Mouse (Mus musculus): Measurements from ENCODE around the gene Ephb2. TPM values are rescaled to one million over a fixed set of nuclear protein-coding genes. Genes with fewer than 3 reads are reported as not detected.

Gene Ephb2
- total and polyA plus RNA-seq, 3 experiments = 0.08 to 0.34 (median 0.33) TPM

DNA sequence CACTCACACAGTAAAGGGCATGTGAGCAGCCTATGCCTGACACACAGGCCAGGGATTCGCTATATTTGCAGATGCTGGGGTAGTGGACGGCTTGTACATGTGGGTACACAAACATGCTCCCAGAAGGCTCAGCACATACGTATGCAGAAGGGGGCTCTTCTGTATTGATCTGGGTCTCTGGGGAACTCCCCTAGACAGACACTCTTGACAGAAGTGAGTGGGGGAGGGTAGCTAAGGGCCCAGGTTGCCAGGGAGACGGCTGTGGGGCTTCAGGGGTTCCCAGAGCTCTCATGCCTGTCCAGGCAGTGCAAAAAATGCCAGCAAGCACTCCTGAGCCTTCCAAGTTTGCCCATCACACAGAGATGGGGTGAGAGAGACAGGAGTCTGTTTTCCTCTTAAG lies 78.7 kb downstream of the Ephb2 start:
- no peak for DNase-seq (ENCODE audit: low spot score)
- no peaks in the 10 kb centered on the region for H3K36me3 ChIP-seq (replicated peaks)
- H3K4me3 ChIP-seq (ENCODE audit: low read depth, low read length) = no peak overlapping the region
- H3K27me3 ChIP-seq (ENCODE audit: insufficient read depth, low read length) = peaks cover 3% of the 10 kb centered on the region
- TF ChIP-seq TAL1 (conservative IDR thresholded peaks at IDR 0.05; ENCODE audit: low read depth, low read length) = no peak
- no peak for TF ChIP-seq POLR2AphosphoS5 (IDR thresholded peaks at IDR 0.05; ENCODE audit: insufficient replicate concordance, low read depth, low read length)
- no peak for TF ChIP-seq GATA2 (IDR thresholded peaks at IDR 0.05; ENCODE audit: borderline replicate concordance, low read depth, low read length)
- no peak for ATAC-seq (ENCODE audit: extremely low read depth, insufficient number of reproducible peaks, low FRiP score, poor library complexity, severe bottlenecking)
- no peaks in the 10 kb centered on the region for H3K9me3 ChIP-seq (replicated peaks)
- no peaks in the 10 kb centered on the region for H3K4me1 ChIP-seq (ENCODE audit: insufficient read depth, low read depth, low read length)

DNA sequence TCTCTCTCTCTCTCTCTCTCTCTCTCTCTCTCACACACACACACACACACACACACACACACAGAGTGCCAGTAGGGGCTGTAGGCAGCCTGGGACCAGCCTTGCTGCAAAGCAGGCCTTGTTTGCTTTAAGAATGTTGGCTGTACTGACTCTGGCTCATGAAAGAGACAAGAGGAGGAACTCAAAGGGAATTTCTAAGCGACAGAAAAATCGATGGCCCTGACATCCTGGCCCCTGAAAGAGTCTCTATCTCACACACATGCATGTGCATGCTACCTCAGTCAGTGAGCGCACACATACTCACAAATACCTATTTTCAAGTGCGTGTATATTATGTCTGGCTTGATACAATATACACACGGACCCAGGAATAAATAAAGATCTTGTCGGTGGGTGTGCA lies 79.3 kb downstream of the Ephb2 start:
- DNase-seq (ENCODE audit: low spot score) (no peak), ATAC-seq (ENCODE audit: extremely low read depth, insufficient number of reproducible peaks, low FRiP score, poor library complexity, severe bottlenecking) (no peak)
- Histone ChIP-seq H3K4me3 (ENCODE audit: low read depth, low read length) (no peak overlapping the region), H3K36me3 (replicated peaks) (no peaks in the 10 kb centered on the region), H3K4me1 (ENCODE audit: insufficient read depth, low read depth, low read length) (no peaks in the 10 kb centered on the region), H3K27me3 (ENCODE audit: insufficient read depth, low read length) (peaks cover 3% of the 10 kb centered on the region), H3K9me3 (replicated peaks) (no peaks in the 10 kb centered on the region)
- TF ChIP-seq CTCF (IDR thresholded peaks at IDR 0.05; ENCODE audit: low read depth, low read length) = no peak
- TF ChIP-seq GATA2 (IDR thresholded peaks at IDR 0.05; ENCODE audit: borderline replicate concordance, low read depth, low read length) = no peak

GRCm38 (mm10) chr4:136755364-136755811 lies 80.4 kb downstream of the Ephb2 start:
- no peak for ATAC-seq (ENCODE audit: extremely low read depth, insufficient number of reproducible peaks, low FRiP score, poor library complexity, severe bottlenecking)
- H3K4me1 ChIP-seq (ENCODE audit: insufficient read depth, low read depth, low read length) = no peaks in the 10 kb centered on the region
- no peaks in the 10 kb centered on the region for H3K9me3 ChIP-seq (replicated peaks)
- no peak overlapping the region for H3K4me3 ChIP-seq (ENCODE audit: low read depth, low read length)
- DNase-seq (ENCODE audit: low spot score) = no peak
- no peaks in the 10 kb centered on the region for H3K36me3 ChIP-seq (replicated peaks)
- H3K27me3 ChIP-seq (ENCODE audit: insufficient read depth, low read length) = peaks cover 3% of the 10 kb centered on the region
- TF ChIP-seq TAL1 (conservative IDR thresholded peaks at IDR 0.05; ENCODE audit: low read depth, low read length) (no peak), CTCF (IDR thresholded peaks at IDR 0.05; ENCODE audit: low read depth, low read length) (no peak), POLR2AphosphoS5 (IDR thresholded peaks at IDR 0.05; ENCODE audit: insufficient replicate concordance, low read depth, low read length) (no peak), GATA1 (IDR thresholded peaks at IDR 0.05; ENCODE audit: borderline replicate concordance, low read length) (no peak), GATA2 (IDR thresholded peaks at IDR 0.05; ENCODE audit: borderline replicate concordance, low read depth, low read length) (no peak)

DNA sequence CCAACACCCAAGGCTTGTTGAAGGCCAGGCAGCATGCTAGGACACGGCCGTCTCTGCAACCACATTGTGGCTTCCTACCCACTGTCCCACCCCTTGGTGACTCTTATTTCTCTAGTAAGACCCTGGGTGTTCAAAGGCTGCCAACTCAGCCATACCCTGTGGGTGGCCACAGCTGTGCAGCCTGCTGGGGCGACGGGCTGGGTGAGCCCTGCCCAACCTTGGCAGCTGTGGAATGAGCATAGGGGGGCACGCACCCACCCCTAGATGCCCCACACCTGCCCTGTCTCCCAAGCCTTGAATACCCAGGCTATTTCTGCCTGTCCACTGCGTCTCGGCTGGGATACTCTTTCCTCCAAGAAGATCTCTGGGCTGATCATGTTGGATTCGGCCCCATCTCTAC lies 81.5 kb downstream of the Ephb2 start:
- TF ChIP-seq TAL1 (conservative IDR thresholded peaks at IDR 0.05; ENCODE audit: low read depth, low read length) (no peak), GATA1 (IDR thresholded peaks at IDR 0.05; ENCODE audit: borderline replicate concordance, low read length) (no peak), GATA2 (IDR thresholded peaks at IDR 0.05; ENCODE audit: borderline replicate concordance, low read depth, low read length) (no peak), CTCF (IDR thresholded peaks at IDR 0.05; ENCODE audit: low read depth, low read length) (no peak), POLR2AphosphoS5 (IDR thresholded peaks at IDR 0.05; ENCODE audit: insufficient replicate concordance, low read depth, low read length) (no peak)
- ATAC-seq (ENCODE audit: extremely low read depth, insufficient number of reproducible peaks, low FRiP score, poor library complexity, severe bottlenecking) = no peak
- no peaks in the 10 kb centered on the region for H3K4me1 ChIP-seq (ENCODE audit: insufficient read depth, low read depth, low read length)
- no peak overlapping the region for H3K4me3 ChIP-seq (ENCODE audit: low read depth, low read length)
- no peaks in the 10 kb centered on the region for H3K9me3 ChIP-seq (replicated peaks)
- DNase-seq (ENCODE audit: low spot score) = no peak
- H3K36me3 ChIP-seq (replicated peaks) = no peaks in the 10 kb centered on the region
- H3K27me3 ChIP-seq (ENCODE audit: insufficient read depth, low read length) = peaks cover 6% of the 10 kb centered on the region

GRCm38 (mm10) chr4:136751355-136752020 lies 84.3 kb downstream of the Ephb2 start:
- H3K9me3 ChIP-seq (replicated peaks) = no peaks in the 10 kb centered on the region
- H3K4me3 ChIP-seq (ENCODE audit: low read depth, low read length) = no peak overlapping the region
- no peak for ATAC-seq (ENCODE audit: extremely low read depth, insufficient number of reproducible peaks, low FRiP score, poor library complexity, severe bottlenecking)
- TF ChIP-seq GATA2 (IDR thresholded peaks at IDR 0.05; ENCODE audit: borderline replicate concordance, low read depth, low read length) (no peak), POLR2AphosphoS5 (IDR thresholded peaks at IDR 0.05; ENCODE audit: insufficient replicate concordance, low read depth, low read length) (no peak), GATA1 (IDR thresholded peaks at IDR 0.05; ENCODE audit: borderline replicate concordance, low read length) (no peak), TAL1 (conservative IDR thresholded peaks at IDR 0.05; ENCODE audit: low read depth, low read length) (no peak), CTCF (IDR thresholded peaks at IDR 0.05; ENCODE audit: low read depth, low read length) (no peak)
- DNase-seq (ENCODE audit: low spot score) = no peak
- peaks cover 6% of the 10 kb centered on the region for H3K27me3 ChIP-seq (ENCODE audit: insufficient read depth, low read length)
- H3K4me1 ChIP-seq (ENCODE audit: insufficient read depth, low read depth, low read length) = no peaks in the 10 kb centered on the region
- no peaks in the 10 kb centered on the region for H3K36me3 ChIP-seq (replicated peaks)

DNA sequence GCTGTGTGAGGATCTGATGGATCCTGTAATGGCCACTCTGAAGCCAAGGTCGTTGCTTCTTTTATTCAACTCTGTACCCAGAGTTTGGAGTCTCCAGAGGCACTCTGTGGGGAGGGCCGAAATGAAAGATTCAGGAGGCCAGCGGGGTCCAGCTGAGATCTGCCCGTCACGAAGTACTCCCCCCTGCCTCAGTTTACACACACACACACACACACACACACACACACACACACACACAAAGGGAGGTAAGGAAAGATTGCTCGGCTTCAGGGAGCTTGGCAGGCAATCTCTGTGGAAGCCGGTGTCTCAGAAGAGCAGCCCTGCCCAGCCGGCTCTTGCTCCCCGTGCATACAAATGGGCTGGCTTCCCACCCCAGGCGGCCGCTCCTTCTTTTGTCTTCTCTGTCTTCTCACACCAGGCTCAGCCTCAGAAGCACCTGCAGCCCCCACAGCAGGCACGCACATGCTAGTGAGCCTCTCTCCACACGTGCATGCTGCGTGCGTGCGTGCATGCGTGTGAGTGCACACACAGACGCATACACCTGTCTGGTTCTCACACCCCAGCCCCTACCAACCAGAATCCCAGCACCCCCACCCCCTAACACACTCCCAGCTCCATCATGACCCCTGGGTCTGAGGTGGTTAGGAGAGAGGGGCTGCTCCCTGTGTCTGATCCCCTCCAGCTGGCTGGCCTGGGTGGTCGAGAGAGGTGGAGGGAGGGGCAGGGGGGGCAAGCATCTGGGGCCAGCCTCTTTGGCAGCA lies 85.0 kb downstream of the Ephb2 start:
- TF ChIP-seq TAL1 (conservative IDR thresholded peaks at IDR 0.05; ENCODE audit: low read depth, low read length) = no peak
- TF ChIP-seq CTCF (IDR thresholded peaks at IDR 0.05; ENCODE audit: low read depth, low read length) = no peak
- no peak for TF ChIP-seq POLR2AphosphoS5 (IDR thresholded peaks at IDR 0.05; ENCODE audit: insufficient replicate concordance, low read depth, low read length)
- TF ChIP-seq GATA2 (IDR thresholded peaks at IDR 0.05; ENCODE audit: borderline replicate concordance, low read depth, low read length) = no peak
- TF ChIP-seq GATA1 (IDR thresholded peaks at IDR 0.05; ENCODE audit: borderline replicate concordance, low read length) = no peak
- no peaks in the 10 kb centered on the region for H3K9me3 ChIP-seq (replicated peaks)
- no peaks in the 10 kb centered on the region for H3K4me1 ChIP-seq (ENCODE audit: insufficient read depth, low read depth, low read length)
- no peak overlapping the region for H3K4me3 ChIP-seq (ENCODE audit: low read depth, low read length)
- ATAC-seq (ENCODE audit: extremely low read depth, insufficient number of reproducible peaks, low FRiP score, poor library complexity, severe bottlenecking) (no peak), DNase-seq (ENCODE audit: low spot score) (no peak)
- no peaks in the 10 kb centered on the region for H3K36me3 ChIP-seq (replicated peaks)
- peaks cover 6% of the 10 kb centered on the region for H3K27me3 ChIP-seq (ENCODE audit: insufficient read depth, low read length)
